Mouse (Mus musculus): Measurements from ENCODE around the gene Crim1.

- TF ChIP-seq GATA1 (IDR thresholded peaks at IDR 0.05; ENCODE audit: borderline replicate concordance, low read length) (no peak), FLI1 (IDR thresholded peaks at IDR 0.05; ENCODE audit: low read length) (no peak)
Measured at GRCm38 (mm10) chr17:78236126-78236525, 36.1 kb downstream of the Crim1 start.
